Mouse (Mus musculus) cerebellum, postnatal 14 days (tissue): ENCODE data around the gene Tssk3.
A peak's percentile ranks its signal among the peaks of the same experiment; 100 is the strongest.

Source experiments
- DNase-seq, 2 experiments: peaks; one replicate each; pipeline ENCODE4 v3.0.0; 2021; ENCODE audit warnings: mixed read lengths in 2 of 2

The Tssk3 gene

DNA sequence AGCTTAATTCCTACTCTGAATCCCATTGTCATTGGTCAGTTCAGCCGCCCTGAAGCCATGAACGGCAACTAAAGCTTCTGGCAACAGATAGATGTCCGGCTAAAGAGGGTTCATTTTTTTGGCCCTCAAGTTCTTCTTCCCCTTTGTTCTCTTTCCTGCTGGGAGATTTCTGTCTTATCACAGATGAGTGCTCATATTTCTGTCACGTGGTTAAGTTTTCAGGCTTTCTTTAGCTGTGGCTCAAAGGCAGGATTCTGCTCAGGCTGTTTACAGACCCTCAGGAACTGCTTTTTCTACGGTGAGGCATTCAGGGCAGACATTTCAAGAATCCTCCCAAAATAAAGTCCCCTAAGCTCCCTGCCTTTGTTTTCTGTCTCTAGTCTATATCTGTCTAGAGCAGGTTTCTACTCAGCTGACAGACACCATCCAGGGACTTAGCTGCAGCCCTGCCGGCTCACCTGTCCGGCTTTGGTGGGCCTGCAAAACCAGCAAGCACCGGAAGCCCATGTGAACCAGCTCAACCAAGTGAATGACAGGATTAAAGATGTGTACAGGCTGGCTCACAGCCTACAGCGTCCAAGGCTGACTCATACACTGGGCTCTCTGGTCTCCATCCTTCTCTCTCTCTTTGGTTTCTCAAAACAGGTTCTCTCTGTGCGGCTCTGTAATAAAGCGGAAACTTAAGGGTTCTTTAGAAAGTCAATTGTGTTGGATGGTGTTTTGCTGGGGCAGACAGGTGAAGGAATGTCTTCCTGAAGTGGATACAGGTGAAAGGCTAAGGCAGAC lies 42.9 kb downstream of the Tssk3 start:
- peak in 1 of 2 experiments; percentile 28 for DNase-seq

GRCm38 (mm10) chr4:129447360-129447759 lies 43.5 kb downstream of the Tssk3 start:
- DNase-seq: no peak

GRCm38 (mm10) chr4:129441145-129441544 lies 49.7 kb downstream of the Tssk3 start:
- peak in 1 of 2 experiments; percentile 37 for DNase-seq

DNA sequence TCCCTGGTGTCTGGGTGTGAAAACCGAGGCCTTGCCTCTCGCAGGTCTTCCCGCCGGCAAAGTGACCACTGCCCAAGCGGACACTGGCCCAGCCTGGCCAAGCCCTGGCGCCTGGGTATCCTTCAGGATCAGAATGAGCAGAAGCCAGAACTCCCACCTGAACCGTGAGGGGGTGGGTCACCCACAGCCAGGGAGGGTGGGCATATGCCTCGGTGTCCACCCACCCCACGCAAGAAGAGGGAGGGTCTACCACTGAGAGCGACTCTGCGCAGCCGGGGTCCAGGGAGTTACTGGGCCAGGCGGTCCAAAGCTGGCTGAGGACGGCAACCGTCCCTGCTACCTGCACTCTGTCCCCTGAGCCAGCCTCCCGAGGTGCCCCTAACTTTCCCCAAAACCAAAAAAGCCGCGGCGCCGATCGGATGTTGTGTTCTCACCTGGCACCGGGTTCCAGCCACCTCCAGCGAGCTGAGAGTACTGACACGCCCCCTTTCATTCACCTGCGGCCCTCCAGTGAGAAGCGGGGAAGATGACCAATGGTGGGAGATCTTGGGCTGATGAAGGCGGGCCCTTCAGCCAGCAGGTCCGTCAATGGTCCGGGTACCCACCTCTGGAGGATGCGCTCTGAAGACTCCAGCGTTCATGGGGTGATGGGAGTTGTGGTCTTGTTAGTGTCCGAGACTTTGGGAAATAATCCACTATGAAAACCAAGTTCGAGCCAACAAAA lies 50.3 kb downstream of the Tssk3 start, which contains the start of gene Zbtb8b:
Zbtb8b (minus strand) TSS at position 514 of the 724 bp plus-strand sequence.
- DNase-seq: peak; percentile 89 to 91
